Mouse (Mus musculus): ENCODE data around the gene Dnajc3. TPM values are rescaled to one million over a fixed set of nuclear protein-coding genes. Genes with fewer than 3 reads are reported as not detected.

Dnajc3 gene
- total RNA-seq, 1 experiment = 21.8 TPM

GRCm38 (mm10) chr14:119025889-119026288 is 88.1 kb downstream of the Dnajc3 start:
- no peaks in the 10 kb centered on the region for H3K36me3 ChIP-seq (ENCODE audit: control insufficient read depth, insufficient read depth, low read length, poor library complexity, severe bottlenecking)
- in situ Hi-C loops (cut with MboI; ENCODE audit: low sequenced_read_pairs in 2 of 2, unreplicated experiment in 2 of 2) = loop anchor here in 1 of 2 experiments (25.0 kb wide), 1 partner anchor 1036 kb away; no protein-coding TSS in a partner anchor
- H3K27ac ChIP-seq (ENCODE audit: insufficient read depth, low read depth, low read length, poor library complexity, severe bottlenecking) = no peak overlapping the region
- TF ChIP-seq MAFK (IDR thresholded peaks at IDR 0.05; ENCODE audit: insufficient read depth, low read depth, low read length) (no peak), ZC3H11A (IDR thresholded peaks at IDR 0.05; ENCODE audit: borderline replicate concordance, low read depth, low read length) (no peak), HCFC1 (IDR thresholded peaks at IDR 0.05; ENCODE audit: borderline replicate concordance, insufficient read depth, low read length) (no peak), CHD2 (IDR thresholded peaks at IDR 0.05; ENCODE audit: low read depth, low read length) (no peak), ZNF384 (IDR thresholded peaks at IDR 0.05; ENCODE audit: low read depth, low read length) (no peak)
- H3K9ac ChIP-seq (ENCODE audit: insufficient read depth, low read depth, low read length, poor library complexity, severe bottlenecking) = no peak overlapping the region
- H3K4me3 ChIP-seq (ENCODE audit: insufficient read depth in 1 of 2, low read depth in 1 of 2, low read length in 2 of 2, poor library complexity in 1 of 2, severe bottlenecking in 1 of 2) = no peak overlapping the region
- H3K4me1 ChIP-seq (ENCODE audit: control insufficient read depth in 2 of 2, insufficient read depth in 2 of 2, low read length in 2 of 2, poor library complexity in 1 of 2) = no peaks in the 10 kb centered on the region
- DNase-seq (ENCODE audit: low read depth, low spot score) = peak; percentile 65
- no peaks in the 10 kb centered on the region for H3K9me3 ChIP-seq (ENCODE audit: control insufficient read depth, insufficient read depth, low read depth, low read length)

GRCm38 (mm10) chr14:119027130-119027529 is 89.4 kb downstream of the Dnajc3 start:
- no peaks in the 10 kb centered on the region for H3K9me3 ChIP-seq (ENCODE audit: control insufficient read depth, insufficient read depth, low read depth, low read length)
- H3K9ac ChIP-seq (ENCODE audit: insufficient read depth, low read depth, low read length, poor library complexity, severe bottlenecking) = no peak overlapping the region
- H3K27ac ChIP-seq (ENCODE audit: insufficient read depth, low read depth, low read length, poor library complexity, severe bottlenecking) = no peak overlapping the region
- no peak overlapping the region for H3K4me3 ChIP-seq (ENCODE audit: insufficient read depth in 1 of 2, low read depth in 1 of 2, low read length in 2 of 2, poor library complexity in 1 of 2, severe bottlenecking in 1 of 2)
- H3K4me1 ChIP-seq (ENCODE audit: control insufficient read depth in 2 of 2, insufficient read depth in 2 of 2, low read length in 2 of 2, poor library complexity in 1 of 2) = no peaks in the 10 kb centered on the region
- in situ Hi-C loops (cut with MboI; ENCODE audit: low sequenced_read_pairs in 2 of 2, unreplicated experiment in 2 of 2) = loop anchor here in 1 of 2 experiments (25.0 kb wide), 1 partner anchor 1035 kb away; no protein-coding TSS in a partner anchor
- no peak for TF ChIP-seq ZC3H11A (IDR thresholded peaks at IDR 0.05; ENCODE audit: borderline replicate concordance, low read depth, low read length)
- no peak for TF ChIP-seq ZNF384 (IDR thresholded peaks at IDR 0.05; ENCODE audit: low read depth, low read length)
- TF ChIP-seq HCFC1 (IDR thresholded peaks at IDR 0.05; ENCODE audit: borderline replicate concordance, insufficient read depth, low read length) = no peak
- TF ChIP-seq MAFK (IDR thresholded peaks at IDR 0.05; ENCODE audit: insufficient read depth, low read depth, low read length) = no peak
- TF ChIP-seq CHD2 (IDR thresholded peaks at IDR 0.05; ENCODE audit: low read depth, low read length) = no peak
- no peaks in the 10 kb centered on the region for H3K36me3 ChIP-seq (ENCODE audit: control insufficient read depth, insufficient read depth, low read length, poor library complexity, severe bottlenecking)
- DNase-seq (ENCODE audit: low read depth, low spot score) = peak; percentile 38

- H3K36me3 ChIP-seq (ENCODE audit: control insufficient read depth, insufficient read depth, low read length, poor library complexity, severe bottlenecking) = no peaks in the 10 kb centered on the region
- H3K27ac ChIP-seq (ENCODE audit: insufficient read depth, low read depth, low read length, poor library complexity, severe bottlenecking) = no peak overlapping the region
- H3K9ac ChIP-seq (ENCODE audit: insufficient read depth, low read depth, low read length, poor library complexity, severe bottlenecking) = no peak overlapping the region
- H3K9me3 ChIP-seq (ENCODE audit: control insufficient read depth, insufficient read depth, low read depth, low read length) = no peaks in the 10 kb centered on the region
- H3K4me3 ChIP-seq (ENCODE audit: insufficient read depth in 1 of 2, low read depth in 1 of 2, low read length in 2 of 2, poor library complexity in 1 of 2, severe bottlenecking in 1 of 2) = no peak overlapping the region
- no peaks in the 10 kb centered on the region for H3K4me1 ChIP-seq (ENCODE audit: control insufficient read depth in 2 of 2, insufficient read depth in 2 of 2, low read length in 2 of 2, poor library complexity in 1 of 2)
- DNase-seq (ENCODE audit: low read depth, low spot score) = no peak
- in situ Hi-C loops (cut with MboI; ENCODE audit: low sequenced_read_pairs in 2 of 2, unreplicated experiment in 2 of 2) = loop anchor here in 1 of 2 experiments (25.0 kb wide), 1 partner anchor 1035 kb away; no protein-coding TSS in a partner anchor
- TF ChIP-seq CHD2 (IDR thresholded peaks at IDR 0.05; ENCODE audit: low read depth, low read length) = no peak
- TF ChIP-seq ZC3H11A (IDR thresholded peaks at IDR 0.05; ENCODE audit: borderline replicate concordance, low read depth, low read length) = no peak
- no peak for TF ChIP-seq MAFK (IDR thresholded peaks at IDR 0.05; ENCODE audit: insufficient read depth, low read depth, low read length)
- no peak for TF ChIP-seq HCFC1 (IDR thresholded peaks at IDR 0.05; ENCODE audit: borderline replicate concordance, insufficient read depth, low read length)
- no peak for TF ChIP-seq ZNF384 (IDR thresholded peaks at IDR 0.05; ENCODE audit: low read depth, low read length)
These were observed 90.0 kb downstream of the Dnajc3 start for GRCm38 (mm10) chr14:119027675-119028253.

Other genes starting within 250 kb of the Dnajc3 start
- gene Abcc4, start 231.8 kb upstream of the Dnajc3 start, total RNA-seq (2012; rRNA removed) = 36.5 and 110 TPM in 2 replicates
- 0.09 and 0.21 TPM in 2 replicates for gene Cldn10, start 150.1 kb upstream of the Dnajc3 start, total RNA-seq (2012; rRNA removed)
- gene Dzip1, start 12.5 kb upstream of the Dnajc3 start, total RNA-seq (2012; rRNA removed) = 6.8 and 15.3 TPM in 2 replicates
- 4.5 and 5.4 TPM in 2 replicates for gene Uggt2, start 161.5 kb downstream of the Dnajc3 start, total RNA-seq (2012; rRNA removed)
- gene Hs6st3, start 200.4 kb downstream of the Dnajc3 start, total RNA-seq (2012; rRNA removed) = 0.62 and 1.5 TPM in 2 replicates